Mouse (Mus musculus) inflammation-experienced regulatory T-cells, adult 6 months (primary cell): Measurements from ENCODE around the gene Nhlrc2. TPM values are rescaled to one million over a fixed set of nuclear protein-coding genes. Genes with fewer than 3 reads are reported as not detected.

Experiments used
- ATAC-seq: one replicate; pipeline ENCODE4 v1.8.0; 2017
- polyA plus RNA-seq, 3 experiments: library from polyadenylated mRNA; unstranded; fragments of 100-300 nt; shearing (Covaris generic); gene quantifications; one replicate each; pipeline ENCODE4 v1.2.1; 2017

Gene Nhlrc2
- polyA plus RNA-seq, 3 experiments from 2014 or later, result 5.7 to 8.1 (median 7.1) TPM

DNA sequence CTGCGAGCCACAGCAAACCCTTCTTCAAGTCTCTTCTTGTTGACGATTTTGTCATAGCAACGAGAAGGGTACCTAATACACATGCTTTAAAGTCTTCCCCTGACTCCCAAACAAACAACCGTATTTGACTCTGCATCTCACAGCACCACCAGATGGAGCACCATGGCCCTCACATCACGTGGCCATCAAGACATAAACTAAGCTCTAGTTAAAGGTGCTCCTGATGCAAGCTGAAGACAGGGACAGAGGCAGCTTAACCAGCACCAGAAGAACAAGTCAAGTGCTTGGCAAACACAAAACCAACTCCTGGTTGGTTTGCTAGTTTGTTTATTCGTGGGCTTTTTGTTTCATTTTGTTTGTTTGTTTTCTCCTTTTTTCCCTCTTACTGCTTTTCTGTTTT, 17.3 kb downstream of the Nhlrc2 start:
- no peak for ATAC-seq

DNA sequence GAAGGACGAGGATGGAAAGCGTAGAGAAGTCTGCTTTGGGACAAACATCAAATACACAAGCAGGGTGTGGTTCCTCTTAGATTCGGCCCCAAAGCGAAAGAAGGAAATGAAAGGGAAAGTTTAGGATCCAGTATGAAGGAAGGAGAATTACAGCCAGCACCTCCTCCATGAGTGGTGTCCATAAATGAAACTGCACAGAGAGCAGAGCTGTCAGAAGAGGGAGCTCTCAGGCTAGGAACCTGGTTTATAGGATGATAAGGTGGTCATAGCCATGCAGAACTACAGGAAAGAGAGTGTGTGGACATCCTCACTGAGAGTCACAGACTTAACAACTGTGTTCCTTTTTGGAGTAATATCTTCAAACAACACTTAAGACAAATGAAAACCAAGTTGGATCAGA, 18.0 kb downstream of the Nhlrc2 start:
- no peak for ATAC-seq

DNA sequence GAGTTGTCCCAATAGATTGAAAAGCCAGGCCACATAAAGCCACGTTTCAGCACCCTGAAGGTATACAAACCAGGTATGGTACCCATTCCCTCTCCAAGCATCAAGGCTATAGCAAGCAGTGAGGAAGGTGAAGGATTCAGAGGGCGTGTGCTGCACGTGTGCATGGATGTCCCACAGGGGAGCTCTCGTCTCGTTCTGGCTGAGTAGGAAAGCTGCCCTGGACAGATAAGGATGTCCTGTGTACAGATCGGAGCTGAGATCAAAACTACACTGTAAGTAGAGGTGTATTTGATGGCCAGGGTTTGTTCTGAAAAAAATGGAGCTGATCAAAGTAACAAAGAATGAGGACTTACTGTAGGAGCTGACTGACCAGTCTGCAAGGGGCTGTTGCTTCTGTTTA, 18.9 kb downstream of the Nhlrc2 start:
- no peak for ATAC-seq

DNA sequence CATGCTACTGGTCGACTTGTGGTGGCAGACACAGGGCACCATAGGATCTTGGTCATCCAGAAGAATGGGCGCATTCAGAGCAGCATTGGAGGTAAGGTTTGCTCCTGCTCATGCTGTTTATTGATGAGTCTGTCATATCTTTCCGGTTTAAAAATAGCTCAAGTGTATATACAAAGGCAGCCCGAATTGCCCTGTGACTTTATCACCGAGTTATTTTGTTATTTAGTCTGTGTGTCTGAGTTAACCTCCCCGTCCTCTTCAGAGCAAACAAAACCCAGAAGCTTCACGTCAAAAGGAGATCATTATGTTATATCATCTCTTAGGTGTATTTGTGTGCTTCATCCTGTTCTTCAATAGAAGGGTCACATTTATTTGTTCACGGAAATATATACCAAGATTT, 22.7 kb downstream of the Nhlrc2 start:
- ATAC-seq, result no peak

DNA sequence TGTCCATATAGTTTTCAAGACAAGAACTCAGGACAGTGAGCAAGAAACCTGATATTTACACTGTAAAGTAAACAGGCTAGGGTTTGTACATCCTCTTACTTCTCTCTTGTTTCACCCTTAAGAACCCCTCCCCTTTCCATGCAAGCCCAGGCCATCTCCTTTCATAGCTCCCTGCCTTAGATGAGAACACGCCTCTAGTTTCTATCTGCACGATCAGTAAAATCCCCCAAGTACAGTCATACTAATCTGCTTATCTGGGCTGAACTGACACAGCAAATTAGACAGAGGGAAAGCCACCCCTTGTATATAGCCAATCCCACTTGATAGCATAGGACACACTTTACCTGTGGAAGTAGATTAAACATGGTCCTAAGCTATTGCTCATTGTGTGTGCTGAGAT, 23.2 kb downstream of the Nhlrc2 start:
- no peak for ATAC-seq

DNA sequence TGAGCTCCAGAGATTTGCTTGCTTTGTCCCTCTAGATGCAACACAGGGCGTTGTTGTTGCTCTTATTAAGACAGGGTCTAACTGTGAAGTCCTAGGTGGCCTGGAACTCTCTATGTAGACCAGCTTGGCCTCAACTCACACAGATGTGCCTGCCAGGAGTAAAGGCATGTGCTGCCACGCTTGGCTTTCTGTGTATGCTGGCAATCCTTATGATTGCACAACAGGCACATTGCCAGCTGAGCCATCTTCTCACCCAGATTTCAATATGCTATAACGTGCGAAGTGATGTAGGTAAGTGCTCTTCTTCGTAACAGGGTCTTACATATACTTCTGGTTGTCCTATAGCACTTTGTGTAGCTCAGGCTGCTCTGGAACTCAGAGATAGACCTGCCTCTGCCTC, 23.9 kb downstream of the Nhlrc2 start:
- no peak for ATAC-seq

DNA sequence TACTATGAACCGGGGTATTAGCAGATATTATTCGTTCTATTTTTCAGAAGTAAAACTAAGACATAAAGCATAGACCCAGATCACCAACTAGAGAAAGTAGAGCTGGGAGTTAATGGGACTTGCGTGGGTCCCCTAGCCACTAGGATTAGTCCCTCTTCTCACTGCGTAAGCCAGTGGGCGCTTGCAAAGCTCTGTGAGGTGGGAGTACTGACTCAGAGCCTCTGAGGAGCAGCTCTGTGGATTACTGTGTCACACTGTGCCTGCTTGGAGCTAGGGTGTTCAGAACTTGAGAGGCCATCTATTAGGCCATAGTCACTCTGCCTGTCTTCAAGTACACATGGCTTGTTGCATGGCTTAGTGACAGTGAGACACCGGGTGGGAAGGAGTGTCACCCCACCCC, 25.1 kb downstream of the Nhlrc2 start:
- ATAC-seq, result no peak

DNA sequence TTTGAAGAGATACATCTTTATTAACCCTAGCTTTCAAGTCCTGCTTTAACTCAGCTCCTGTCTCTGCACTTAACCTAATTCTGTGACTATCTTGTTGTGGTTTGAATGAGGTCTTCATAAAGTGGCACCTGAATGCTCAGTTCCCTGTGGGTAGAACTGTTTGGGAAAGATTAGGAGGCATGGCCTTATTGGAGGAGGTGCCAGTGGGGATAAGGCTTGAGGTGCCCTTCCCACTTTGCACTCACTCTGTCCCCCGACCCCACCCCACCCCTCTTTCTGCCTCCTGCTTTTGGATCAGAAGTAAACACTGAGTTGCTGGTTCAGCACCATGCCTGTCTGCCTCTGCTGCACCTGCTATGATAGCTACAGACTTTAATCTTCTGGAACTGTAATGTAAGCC, 29.7 kb downstream of the Nhlrc2 start:
- no peak for ATAC-seq

DNA sequence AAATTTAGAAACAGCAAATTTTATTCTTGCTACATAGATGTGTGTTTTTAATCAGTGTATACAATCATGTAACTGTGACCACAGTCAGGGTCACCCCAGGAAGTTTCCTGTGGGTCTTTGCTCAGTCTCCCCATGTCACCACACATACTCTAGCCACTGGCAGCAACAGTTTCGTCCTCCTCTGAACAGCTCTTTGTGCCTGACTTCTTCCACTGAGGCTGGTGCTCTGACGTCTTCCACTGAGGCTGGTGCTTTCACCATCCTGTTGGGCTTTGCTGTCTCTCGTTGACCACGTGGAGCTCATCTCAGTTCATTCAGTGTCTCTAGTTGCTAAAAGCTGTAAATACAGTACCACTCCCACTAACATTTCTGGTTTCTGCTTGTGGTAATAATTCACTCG, 33.9 kb downstream of the Nhlrc2 start:
- no peak for ATAC-seq

DNA sequence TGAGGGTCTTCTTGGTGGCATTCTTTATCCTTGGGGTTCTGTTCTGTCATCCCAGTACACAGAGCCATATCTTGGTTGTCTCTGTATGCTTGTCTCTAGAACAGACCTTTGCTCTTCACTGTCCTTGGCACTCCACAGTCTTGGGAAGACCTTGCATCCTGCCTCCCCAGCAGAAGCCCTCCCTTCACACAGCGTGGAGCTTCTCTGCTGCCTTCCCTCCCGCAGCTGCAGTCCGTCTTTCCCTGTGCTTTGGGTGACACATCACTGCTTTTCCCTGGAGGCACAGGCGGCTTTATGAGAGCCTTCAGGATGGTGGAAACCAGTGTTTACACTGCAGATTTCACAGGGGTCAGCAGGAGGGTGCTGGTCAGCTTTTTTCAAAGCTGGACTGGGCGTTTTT, 35.7 kb downstream of the Nhlrc2 start:
- no peak for ATAC-seq

DNA sequence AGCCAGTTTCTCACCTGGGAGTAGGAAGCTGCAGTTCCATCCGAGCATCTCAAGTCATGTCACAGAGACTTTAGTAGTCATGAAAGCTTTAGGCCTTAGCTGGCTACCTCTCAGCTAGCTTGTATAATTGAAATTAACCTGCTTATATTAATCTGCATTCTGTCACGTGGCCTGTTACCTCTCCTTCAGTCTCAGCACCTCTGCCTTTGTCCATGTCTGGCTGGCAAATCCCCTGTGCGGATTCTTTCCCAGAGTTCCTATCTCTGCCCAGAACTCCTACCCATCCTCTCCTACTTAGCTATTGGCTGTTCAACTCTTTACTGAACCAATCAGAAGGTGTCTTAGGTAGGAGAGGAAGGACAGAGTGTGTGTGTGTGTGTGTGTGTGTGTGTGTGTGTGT, 36.2 kb downstream of the Nhlrc2 start:
- no peak for ATAC-seq

DNA sequence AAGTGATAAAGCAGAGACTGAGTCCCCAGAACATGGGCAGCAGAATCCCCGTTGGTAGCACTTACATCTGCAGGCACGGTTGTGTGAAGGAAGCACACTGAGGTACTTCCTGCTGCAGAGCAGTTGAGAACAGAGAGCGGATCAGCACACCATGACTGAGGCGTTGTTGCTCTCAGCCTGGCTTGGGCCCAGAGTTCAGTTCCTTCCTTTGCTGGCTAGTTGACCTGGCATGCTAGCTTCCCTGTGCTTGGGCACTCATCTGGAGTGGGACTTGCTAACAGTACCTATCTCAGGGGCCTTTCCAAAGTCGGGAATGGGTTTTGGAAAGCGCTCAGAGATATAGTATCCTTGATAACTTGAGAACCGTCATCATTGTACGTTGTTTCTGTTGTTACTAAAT, 38.3 kb downstream of the Nhlrc2 start:
- no peak for ATAC-seq

DNA sequence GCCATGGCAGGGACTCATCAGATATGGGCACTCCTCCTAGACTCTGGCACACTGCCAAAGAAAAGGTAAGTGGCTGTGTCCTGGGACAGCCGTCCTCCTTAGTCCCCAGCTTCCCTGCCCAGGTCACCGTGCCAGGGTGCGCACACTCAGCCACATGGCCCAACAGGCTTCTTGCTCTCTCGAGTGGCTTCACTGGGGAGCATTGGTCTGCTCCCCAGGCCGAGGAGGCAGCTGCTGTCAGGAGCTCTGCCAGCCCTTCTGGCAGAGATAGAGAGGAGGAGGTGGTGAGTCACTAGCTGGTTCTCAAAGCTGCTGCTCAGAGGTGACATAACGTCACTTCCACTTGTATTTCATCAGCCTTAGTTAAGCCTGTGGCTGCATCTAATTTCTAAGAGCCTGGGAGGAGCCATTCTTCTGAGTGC, 40.2 kb downstream of the Nhlrc2 start:
- no peak for ATAC-seq

DNA sequence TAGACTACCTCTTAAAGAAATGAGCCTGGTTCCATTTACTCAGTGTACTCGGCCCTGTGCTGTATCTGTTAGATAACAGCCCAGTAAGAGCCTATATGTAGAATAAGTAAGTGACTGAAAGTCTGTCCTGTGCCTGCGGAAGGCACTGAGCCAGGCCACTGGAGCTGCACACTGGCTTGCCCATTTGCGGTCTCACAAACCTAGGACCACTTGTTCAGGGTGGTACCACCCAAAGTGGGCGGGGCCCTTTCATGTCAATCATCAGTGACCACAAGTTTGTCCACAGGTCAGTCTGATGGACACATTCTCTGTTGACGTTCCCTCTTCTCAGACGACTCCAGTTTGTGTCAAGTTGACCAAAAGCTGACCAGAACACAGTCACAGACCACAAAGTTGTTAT, 40.9 kb downstream of the Nhlrc2 start:
- ATAC-seq, result no peak

DNA sequence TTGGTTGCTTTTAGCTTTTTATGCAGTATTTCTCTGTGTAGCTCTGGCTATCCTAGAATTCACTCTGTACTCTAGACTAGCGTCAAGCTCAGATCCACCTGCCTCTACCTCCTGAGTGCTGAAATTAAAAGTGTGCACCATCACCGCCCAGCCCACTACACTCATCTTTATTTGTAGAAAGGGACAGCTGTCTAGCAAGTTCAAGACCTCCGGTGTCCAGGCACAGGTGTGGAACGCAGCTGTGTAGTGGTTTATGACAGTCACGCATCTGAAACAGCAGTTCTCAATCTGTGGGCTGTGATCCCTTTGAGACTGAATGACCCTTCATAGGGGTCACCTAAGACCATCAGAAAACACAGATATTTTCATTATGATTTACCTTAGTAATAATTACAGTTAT, 41.4 kb downstream of the Nhlrc2 start:
- no peak for ATAC-seq

DNA sequence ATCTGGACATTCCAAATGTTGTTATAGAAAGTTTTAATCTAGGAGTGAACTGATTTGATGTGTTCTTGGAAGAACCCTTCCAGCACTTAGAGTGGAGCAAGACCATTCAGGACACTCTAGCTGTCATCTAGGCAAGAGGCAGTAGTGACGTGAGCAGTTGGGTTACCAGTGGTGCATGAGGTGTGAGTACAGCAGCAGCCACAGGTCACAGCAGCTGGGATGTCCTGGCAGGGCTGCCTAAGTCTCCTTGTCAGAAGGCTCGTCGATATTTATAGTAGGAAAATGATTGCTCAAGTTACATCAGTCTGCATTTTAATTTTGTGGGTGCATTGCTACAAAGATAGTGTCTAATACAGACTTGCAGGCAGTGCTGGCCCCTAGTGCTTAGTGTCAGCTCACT, 42.2 kb downstream of the Nhlrc2 start:
- no peak for ATAC-seq

DNA sequence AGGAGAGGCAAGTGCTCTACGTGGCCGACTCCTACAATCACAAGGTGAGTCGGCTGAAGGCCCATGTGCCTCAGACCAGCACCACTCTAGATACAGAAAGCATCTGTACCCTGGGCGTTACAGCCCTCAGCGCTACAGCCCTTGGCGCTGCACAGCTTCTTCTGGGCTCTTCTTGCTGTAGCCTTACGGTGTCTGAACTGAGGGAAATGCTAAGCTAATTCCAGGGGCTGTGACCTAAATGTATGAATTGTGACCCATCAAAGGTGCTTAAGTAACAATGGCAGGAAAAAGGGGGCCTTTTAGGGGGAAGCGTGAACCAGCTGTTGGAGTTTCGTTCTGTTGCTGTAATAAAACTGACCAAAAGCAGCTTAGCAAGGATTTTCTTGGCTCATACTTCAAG, 44.4 kb downstream of the Nhlrc2 start:
- ATAC-seq, result no peak

DNA sequence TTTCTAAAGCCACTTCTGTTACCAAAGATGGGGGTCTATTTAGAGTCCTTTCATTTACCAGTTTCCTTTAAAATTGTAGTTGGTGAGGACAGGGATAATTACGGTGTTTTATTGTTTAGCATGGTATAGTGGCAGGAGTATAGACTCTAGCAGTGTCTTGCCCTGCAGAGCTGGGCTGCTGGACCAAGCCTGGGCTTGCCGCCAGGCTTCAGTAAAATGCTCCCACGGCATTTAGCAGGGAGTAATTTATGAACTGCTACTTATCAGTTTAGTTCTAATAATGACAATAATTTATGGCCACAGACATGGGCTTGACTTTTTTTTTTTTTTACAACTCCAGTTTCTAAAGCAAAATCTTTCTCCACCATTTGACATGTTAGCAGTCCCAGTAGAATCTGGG, 51.9 kb downstream of the Nhlrc2 start:
- no peak for ATAC-seq

DNA sequence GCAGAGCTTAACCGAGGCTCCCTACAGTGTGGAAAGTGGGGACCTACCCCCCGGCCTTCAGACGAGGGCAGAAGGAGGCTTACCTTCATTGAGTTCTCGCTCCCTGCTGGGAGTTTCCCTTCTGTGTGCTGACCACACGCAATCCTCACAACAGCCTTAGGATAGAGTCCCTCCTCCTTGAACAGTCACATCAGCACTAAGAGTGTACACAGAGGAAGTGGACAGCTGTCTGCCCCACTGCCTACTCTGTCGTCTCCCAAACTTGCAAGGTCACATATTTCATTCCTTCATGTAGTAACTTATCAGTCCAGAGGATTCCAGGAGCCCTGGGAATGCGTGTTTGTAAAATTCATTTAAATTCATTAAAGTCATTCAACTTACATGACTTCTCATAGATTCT, 52.7 kb downstream of the Nhlrc2 start:
- no peak for ATAC-seq

DNA sequence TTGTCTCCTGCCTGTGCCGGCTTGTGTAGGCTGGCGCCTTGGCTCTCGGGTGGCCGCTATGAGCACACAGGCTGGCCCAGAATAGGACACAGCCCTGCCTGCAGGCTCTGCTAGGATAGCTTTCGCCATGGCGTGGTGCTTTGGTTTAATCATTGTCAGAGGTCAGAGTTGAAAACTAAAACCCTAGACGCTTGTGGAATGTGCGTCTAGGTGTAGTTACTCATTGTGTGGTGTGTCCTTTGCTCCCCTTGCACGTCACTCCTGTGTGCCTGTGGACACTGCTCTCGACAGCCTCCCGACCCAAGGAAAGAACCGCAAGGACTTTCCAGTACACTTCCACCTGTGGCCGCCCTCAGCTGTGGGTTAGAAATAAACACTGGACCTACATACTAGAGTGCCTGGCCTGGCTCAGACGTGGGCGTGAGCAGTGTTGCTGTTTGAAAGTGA, 53.9 kb downstream of the Nhlrc2 start:
- no peak for ATAC-seq

DNA sequence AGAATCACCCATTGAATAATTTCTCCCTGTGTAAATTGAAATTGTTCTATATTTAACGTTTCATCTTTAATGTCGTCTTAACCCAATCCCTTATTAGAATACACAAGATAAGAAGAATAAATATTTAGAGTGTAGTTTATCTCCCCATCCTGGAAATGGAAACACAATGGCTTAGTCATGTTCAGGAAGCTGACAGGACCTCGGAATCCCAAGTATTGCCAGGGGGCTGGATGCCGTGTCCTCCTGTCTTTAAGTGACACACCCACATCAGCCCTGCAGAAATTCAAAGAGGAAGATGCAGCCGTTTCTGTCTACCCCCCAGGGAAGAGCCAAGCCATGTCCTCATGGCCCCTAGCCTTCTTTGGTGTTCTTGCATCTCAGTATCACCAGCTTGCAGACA, 60.9 kb downstream of the Nhlrc2 start:
- no peak for ATAC-seq

DNA sequence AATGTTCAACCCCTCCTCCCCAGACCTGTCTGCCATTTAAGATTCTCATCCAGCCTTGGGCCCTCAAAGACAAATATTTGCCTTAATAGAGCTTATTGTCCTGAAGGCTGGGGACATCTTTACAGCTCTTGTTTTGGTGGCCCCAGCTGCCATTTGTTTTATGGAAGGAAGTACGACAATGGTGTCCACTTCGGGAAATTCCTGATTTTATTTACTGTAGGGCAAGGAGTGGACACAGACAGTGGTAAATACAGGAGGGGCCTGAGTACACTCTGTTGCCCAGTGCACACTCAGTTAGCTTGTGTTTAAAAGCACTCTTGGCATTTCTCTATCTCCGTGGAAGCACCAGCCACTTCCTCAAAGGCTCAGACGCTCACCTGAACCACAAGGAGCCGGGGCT, 66.1 kb downstream of the Nhlrc2 start:
- ATAC-seq, result no peak

DNA sequence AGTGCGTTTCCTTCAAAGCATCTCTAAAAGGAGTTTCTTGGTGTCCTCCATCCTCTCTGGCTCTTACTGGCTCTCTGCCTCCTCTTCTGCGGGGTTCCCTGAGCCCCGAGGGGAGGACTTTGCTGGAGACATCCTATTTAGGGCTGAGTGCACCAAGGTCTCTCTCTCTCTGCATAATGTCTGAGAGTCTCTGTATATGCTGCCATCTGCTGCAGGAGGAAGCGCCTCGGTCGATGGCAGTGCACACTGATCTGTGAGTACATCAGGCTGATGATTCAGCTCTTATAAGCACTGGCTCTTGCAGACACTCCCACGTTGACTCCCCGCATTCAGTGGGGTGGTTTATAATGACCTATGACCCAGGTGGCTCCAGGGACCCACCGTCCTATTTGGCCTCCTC, 70.8 kb downstream of the Nhlrc2 start:
- no peak for ATAC-seq

DNA sequence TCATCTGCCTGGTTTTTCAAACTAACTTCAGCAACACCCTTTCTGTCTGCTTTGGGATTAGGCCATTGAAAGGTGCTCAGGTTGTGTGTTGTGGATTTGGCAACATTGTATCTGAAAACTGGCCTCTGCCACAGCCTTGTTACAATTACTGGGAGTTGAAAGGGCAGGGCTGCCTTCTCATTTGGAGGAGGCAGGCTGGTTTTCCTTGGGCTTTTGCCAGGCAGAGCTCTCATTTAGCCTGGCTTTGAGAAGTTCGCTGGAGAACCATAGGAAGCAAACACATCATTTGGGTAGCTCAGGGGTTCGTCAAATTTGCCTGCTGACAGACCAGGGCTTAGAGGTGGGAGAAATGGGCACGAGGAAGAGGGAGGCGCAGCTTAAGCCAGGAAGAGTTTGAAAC, 71.5 kb downstream of the Nhlrc2 start:
- ATAC-seq, result no peak

DNA sequence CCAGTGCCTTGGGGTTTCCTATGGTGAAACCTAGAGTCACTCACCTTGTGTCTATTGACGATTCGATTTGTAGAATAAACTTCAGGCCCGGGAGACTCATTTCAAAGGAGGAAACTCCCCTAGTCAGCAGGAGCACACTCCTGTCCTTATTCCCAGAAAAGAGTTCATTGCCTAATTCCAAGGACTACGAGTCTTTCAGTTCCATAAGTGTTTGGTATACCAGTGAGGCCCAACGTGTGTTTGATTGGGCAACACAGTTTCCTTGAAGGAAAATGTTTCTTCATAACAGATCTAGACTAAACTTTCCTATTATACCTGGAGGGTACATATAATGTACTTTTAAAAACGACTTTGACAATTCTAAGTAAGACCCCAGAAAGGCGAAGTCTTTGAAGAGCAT, 73.8 kb downstream of the Nhlrc2 start:
- ATAC-seq, result no peak

DNA sequence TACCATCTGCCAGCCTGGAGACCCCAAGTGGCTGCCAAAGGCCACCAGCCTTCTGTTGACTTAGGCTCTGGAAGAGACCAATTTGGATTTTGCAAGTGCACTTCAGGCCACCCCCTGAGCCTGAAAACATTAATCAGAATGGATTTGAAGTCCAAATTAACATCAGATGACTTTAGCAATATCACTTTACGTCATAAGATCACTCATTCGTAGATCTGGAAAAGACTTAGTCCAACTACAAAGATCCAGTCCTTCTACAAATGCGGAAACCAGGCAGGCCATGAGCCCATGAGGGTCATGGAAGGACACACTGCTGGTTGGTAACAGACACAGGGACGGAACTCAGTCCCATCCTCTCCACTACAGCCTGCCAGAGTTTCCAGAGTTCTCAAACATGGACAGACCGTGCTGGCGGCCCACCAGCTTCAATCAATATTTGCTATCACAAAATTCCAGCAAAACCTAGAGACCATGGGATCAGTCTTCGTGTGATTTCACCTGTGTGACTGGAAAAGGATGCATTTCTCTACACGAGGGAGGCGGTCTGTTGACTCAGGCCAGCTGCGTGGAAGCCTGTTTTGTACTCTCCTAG, 79.9 kb downstream of the Nhlrc2 start:
- no peak for ATAC-seq
